Mouse (Mus musculus): ENCODE results near the gene Taf12.
"Not testable (repeated sequence)": the region's sequence is repeated elsewhere in the genome, so short reads cannot be mapped to it uniquely, and the experiment has no call there.

- not testable (repeated sequence) for TF ChIP-seq GATA1 (IDR thresholded peaks at IDR 0.05; ENCODE audit: borderline replicate concordance, low read length); FLI1 (IDR thresholded peaks at IDR 0.05; ENCODE audit: low read length)
Observed at GRCm38 (mm10) chr4:132288840-132289239, 14.7 kb downstream of the Taf12 start.
